Mouse (Mus musculus) megakaryocyte-erythroid progenitor cell, adult 5-6 weeks (primary cell): Measurements from ENCODE around the gene Gnaq. TPM values are rescaled to one million over a fixed set of nuclear protein-coding genes. Genes with fewer than 3 reads are reported as not detected.
"Not testable (repeated sequence)": the region's sequence is repeated elsewhere in the genome, so short reads cannot be mapped to it uniquely, and the experiment has no call there.

ENCODE experiments used
- ATAC-seq: replicated peaks from 2 replicates; pipeline ENCODE4 v1.8.0; 2016; ENCODE audit warnings: mild to moderate bottlenecking, inconsistent platforms; ENCODE audit not compliant: severe bottlenecking, poor library complexity, low FRiP score, low TSS enrichment
- total RNA-seq, 2 experiments: library from RNA; stranded (forward) in 1 of 2; stranded (reverse) in 1 of 2; fragments of 200-1000, 215-1000 nt in 1 of 2; fragments of >200 nt in 1 of 2; fragmentation: Nextera tagmentation in 1 of 2; gene quantifications; 2 replicates each; pipeline ENCODE4 v1.2.3; 2014 to 2017

Gnaq gene
- 15.8 and 20.8 TPM in 2 replicates for total RNA-seq (2014; fragmentation: Nextera tagmentation)
- 6.2 and 18.1 TPM in 2 replicates for total RNA-seq (2017)

DNA sequence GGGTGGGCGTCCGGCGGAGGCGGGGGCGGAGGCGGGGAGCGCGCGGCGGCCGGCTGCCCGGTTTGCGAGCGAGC, at the start of gene Gnaq:
Gene Gnaq (plus strand): TSS at position 41 of the 74 bp plus-strand sequence.
- no peak for ATAC-seq

DNA sequence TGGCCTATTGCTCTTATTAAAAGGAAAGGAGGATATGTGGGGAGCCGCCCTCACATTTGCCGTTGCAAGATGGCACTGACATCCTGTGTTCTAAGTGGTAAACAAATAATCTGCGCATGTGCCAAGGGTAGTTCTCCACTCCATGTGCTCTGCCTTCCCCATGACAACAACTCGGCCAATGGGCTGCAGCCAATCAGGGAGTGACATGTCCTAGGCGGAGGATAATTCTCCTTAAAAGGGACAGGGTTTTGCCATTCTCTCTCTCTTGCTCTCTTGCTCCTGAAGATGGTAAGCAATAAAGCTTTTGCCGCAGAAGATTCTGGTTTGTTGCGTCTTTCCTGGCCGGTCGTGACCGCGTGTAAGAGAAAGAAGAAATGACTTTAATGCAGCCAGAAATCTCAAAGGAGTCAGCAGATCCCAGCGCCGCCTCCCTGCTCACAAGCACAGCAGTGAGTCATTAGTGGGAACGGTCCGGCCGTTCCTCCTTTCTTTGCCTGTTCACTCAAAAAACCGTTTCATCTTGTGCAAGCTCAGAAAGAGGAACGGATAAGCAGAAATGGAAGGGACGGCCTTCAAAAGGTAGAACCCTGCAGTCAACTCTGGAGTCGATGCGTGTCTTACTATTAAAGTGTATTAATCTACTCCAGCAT, 48.5 kb upstream of the Gnaq start:
- not testable (repeated sequence) for ATAC-seq

DNA sequence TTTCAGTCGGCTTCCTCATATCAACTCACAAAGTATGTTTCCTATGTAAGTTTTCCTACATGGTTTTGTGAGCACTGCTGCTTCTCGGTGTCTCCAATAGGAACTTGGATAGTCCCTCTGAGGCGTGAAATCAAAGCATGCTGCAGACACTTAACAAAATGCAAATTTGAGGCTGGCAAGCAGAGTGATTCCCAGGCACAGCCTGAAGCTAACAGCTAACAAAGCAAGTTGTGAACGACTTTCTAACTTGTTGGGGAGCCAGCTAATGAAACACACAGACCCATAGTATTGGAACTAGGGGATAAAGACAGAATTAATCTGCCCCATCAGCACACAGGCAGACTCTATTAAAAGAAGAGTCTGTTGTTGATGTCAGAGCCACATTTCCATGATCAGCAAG, 47.4 kb upstream of the Gnaq start:
- ATAC-seq: no peak

DNA sequence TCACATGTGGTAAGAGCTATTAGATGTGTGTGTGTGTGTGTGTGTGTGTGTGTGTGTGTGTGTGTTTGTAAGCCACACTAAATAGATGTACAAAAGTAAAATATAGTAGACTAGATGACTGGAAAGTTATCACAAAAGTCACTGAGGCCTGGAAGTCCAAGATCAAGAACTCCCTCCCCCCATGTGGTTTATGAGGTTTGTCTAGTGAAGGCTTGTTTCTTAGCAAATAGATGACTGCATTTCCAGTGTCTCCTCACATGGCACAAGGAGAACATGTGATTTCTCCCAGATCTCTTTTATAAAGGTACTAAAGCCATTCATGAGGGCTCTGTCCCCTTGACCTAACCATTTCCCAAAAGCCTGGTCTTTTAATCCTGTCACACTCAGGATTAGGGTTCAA, 46.5 kb upstream of the Gnaq start:
- ATAC-seq: no peak

DNA sequence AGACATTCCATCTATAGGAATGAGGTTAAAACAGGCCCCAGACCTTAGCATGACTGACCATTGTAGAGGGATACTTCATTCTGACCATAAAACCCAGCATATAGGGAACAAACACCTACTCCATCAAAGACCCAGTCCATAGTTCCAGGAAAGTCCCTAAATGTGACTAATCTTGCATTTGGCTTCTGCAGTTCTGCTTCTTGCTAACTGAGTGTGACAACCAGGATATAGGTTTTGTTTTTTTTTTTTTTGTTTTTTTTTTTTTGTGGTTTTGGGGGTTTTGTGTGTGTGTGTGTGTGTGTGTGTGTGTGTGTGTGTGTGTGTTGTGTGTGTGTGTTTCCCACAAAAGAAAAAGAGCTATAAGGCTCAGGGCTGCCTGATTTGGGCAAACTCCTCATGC, 46.0 kb upstream of the Gnaq start:
- no peak for ATAC-seq

DNA sequence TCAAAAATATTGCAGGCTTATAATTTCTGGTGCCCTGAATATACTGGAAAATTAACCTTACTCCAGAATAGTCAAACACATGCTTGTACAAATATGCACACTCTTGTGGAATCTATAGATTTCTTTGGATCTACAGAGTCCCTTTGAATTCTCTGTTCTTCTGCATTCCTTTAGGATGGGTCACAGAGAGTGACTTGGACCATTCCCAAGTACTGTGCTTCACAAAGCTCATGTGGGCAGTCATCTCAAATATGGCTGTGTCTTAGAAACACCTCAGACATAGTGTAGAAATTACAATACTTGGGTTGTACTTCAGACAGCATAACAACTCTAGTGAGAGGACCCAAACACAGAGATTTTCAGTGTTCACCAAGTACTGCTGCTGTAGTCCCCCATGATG, 45.2 kb upstream of the Gnaq start:
- no peak for ATAC-seq

DNA sequence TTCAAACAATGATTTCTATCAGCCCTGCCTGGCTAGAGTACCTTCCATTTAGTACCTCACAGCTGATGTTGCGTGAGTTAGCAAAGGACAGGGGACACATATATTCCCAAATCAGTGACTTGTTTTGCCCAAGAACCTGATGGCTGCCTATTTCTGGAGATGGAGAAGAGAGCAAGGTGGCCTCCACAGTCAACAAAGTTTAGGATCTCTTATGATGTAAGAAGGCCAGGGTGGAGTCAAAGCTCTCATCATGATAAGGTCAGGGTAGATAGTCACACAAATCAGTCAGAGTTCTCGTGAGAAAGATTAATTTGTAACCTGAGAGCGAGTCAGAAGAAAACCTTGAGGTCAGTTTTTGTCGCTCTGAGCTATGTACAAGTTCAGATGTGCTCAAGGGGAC, 39.0 kb upstream of the Gnaq start:
- ATAC-seq: no peak

DNA sequence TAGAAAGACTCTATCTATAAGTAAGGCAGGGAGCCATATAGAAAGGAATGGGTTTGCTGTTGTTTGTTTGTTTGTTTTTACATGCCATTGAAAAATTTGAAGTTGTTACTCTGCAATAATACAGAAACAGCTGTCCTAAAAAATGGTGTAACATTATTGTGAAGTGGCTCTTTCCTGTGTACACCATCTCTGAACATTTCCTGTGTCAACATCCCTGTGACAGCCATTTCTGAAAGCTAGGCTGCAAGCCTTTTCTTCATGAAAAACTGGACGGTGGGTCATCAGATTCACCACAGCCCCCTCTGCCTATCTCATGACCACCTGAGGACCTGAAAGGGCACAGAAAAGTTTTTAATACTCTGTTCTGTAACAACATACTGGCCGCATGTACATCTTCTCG, 22.7 kb upstream of the Gnaq start:
- ATAC-seq: no peak

DNA sequence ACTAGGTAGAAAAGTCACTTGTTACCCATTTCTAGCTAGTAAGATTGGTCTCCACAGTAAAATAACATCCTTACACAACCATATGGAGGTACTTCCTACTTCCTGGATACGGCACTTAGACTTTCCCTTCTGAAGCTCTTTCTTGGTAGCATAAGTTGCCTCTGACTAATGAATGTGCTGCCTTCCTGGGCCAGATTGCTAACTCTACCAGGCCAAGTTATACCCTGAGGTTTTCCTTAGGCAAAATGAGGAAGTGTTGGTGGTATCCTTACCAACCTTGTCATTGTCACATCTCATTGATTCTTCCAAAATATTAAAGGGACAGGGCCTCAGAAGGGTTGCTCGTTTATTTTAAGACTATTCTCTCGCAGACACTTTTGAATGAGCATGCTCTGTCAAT, 22.0 kb upstream of the Gnaq start:
- ATAC-seq: no peak

DNA sequence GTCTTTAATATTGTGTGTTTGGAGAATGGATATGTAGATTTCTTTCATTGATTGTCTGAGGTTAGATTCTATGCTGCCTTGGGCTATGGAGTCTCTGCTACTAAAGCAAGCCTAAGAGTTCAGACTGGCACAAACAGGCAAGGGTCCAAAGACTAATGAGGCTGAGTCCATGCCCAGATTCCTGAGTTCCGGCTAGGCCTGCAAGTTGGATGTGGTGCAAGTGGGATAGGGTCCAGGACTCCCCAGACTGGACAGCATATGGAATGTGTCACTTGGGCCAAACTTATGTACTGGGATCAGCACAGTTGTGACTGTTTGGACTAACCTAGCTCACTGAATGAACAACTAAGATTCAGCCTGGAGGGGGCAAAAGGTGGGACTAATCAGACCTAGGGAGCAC, 19.3 kb upstream of the Gnaq start:
- ATAC-seq: no peak

DNA sequence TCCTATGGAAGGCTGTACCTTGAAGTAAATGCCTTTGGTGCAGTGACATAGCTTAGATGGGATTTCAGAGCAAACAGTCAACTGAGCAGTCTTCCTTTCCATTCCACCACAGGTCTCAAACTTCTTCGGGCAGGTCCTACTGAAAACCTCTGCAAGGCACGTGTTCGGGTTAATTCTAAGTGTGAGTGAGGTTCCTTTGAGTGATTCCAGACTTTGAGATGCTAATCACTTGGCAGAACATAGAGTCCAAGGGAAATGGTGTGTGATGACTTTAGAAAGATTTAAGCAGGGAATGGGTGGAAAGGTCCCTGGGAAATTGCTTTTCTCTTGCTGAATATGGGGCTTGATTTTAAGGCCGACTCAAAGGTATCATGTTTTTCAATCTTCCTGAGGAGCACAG, 14.2 kb upstream of the Gnaq start:
- ATAC-seq: no peak

DNA sequence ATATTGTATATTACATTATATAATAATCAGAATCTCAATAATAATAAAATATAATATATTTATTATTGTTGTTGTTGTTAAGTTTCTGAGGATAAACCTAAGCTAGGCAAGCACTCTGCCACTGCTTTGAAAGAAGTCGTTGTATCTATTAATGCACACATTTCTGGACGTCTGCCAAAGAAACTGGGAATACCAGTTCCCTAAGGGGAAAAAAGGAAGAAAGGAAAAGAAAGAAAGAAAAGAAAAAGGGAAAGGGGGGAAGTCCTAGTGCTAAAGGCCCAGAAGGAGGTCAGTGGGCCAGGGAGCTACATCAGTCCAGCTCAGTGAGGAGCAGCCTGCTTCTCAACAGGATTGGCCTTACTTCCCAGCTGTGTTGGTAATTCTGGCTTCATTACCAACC, 11.3 kb upstream of the Gnaq start:
- ATAC-seq: no peak

DNA sequence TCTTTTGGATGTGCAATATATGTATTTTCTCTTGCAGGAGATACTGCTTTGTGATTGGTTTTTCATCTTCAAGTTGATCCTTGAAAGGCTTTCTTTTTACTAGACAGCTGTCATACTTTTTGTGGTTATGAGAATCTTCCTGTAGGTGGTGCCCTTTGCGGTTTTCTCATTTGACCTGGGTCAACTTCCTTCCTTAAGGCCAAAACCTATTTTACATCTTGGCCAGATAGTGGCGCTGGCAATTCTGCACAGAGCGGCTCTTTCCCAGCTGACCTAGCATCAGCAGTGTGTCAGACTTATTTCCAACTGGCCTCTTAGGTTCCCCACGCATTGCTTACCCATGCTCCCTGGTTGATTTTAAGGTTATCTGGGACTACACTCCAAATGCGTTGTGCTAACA, 3.9 kb upstream of the Gnaq start:
- ATAC-seq: no peak; the same call in 1 of the 2 replicates

DNA sequence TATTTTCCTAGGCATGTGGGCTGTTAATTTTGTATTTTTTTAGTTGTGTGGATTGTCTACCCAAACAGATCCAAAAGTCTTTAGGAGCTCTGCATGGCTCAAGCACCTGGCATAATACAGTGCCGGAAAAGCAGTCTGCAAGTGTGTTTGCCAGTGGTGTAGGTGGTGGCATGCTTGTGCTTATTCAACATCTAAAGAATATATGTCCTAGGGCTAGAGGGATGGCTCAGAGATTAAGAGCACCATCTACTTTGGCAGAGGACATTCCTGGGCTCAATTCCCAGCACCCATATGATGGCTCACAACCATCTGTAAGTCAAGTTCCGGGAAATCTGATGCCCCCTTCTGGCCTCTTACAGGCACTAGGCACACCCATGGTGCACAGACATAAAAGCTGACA, 3.5 kb upstream of the Gnaq start:
- ATAC-seq: no peak

DNA sequence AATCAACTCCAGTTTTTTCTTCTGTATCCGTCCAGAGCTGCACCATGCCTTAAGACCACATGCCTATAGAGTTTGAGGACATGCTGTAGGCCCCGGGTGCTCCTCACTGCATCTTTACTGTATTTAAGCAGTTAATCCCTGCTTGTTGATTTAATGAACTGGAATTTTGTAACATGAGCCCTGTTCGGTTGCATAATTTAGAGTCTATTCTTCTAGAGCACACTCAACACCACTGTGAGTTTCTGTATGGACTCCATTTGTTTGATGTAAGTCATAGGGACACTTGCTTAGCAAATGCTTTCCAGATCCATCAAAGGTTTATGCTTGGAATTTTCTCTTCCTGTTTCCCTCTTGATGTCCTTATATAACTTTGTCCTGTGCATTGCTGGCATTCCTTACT, 2.2 kb upstream of the Gnaq start:
- no peak for ATAC-seq

DNA sequence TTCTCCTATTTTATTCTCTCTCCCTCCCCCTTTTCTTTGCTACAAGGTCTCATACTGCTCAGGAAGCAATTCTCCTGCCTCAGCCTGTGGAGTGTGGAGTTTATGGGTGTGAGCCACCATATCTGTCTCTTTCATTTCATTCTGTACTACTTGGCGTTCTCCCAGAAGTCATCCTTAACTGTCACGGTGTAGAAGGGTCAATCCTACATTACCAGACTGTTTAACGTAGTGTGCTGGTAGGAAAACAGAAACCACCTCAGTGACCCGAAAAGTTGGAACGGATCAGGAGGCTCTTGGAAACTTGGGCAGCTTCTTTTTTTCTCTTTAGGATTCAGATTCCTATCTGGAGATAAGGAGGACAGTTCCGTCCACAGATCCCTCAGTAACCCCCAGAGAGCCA, 800 bp upstream of the Gnaq start:
- no peak for ATAC-seq

DNA sequence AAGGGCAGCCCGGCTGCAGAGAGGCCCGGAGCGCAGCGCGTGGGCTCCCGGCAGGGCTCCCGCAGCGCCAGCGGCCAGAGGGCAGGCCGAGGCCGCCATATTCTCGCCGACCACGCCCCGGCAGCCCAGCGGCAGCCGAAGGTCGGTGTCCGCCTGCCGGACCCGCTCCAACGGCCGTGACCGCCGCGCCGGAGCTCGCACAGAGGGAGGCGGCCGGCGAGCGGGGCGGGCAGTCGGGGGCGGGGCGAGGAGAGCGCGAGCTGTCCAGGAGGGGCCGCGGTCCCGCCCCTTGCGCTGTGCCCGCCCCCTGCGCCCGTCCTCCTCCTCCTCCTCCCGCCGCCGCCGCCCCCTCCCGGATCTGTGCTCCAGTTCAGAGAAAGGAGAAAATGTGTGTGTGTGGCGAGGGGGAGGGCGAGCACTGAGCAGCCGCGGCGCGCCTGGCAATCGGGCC, 266 bp upstream of the Gnaq start:
- peak; percentile 67 for ATAC-seq

DNA sequence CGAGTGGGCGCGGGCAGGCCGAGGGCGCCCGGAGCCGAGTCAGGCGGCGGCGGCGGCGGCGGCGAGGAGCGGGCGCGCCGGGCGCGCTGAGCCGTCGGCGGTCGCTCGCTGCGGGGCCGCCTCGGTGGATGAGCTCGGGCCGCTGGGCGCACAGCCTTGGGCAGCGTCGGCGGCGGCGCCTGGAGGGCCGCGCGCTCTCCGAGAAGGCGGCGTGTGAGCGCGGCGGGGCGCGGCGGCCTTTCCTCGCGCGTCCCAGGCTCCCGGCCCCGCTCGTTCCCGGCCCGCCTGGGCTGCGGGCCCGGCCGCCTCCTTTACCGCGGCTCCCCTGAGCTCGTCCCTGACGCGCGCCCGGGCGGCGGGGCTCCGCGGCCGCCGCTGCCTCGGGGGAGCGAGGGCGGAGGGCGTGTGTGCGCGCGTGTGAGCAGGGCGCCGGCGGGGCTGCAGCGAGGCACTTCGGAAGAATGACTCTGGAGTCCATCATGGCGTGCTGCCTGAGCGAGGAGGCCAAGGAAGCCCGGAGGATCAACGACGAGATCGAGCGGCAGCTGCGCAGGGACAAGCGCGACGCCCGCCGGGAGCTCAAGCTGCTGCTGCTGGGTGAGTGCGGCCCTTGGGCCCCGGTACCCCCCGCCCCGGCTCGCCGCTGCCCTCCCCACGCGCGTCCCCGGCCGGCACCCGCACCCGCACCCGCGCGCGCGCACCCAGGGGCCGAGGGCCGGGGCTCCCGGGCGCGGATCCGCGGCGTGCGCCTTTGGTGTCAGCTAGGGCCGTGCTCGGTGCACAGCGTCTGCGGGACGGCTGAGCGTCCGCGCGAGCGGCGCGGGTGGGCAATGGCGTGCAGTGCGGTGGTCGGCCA, 462 bp downstream of the Gnaq start:
- ATAC-seq: no peak

DNA sequence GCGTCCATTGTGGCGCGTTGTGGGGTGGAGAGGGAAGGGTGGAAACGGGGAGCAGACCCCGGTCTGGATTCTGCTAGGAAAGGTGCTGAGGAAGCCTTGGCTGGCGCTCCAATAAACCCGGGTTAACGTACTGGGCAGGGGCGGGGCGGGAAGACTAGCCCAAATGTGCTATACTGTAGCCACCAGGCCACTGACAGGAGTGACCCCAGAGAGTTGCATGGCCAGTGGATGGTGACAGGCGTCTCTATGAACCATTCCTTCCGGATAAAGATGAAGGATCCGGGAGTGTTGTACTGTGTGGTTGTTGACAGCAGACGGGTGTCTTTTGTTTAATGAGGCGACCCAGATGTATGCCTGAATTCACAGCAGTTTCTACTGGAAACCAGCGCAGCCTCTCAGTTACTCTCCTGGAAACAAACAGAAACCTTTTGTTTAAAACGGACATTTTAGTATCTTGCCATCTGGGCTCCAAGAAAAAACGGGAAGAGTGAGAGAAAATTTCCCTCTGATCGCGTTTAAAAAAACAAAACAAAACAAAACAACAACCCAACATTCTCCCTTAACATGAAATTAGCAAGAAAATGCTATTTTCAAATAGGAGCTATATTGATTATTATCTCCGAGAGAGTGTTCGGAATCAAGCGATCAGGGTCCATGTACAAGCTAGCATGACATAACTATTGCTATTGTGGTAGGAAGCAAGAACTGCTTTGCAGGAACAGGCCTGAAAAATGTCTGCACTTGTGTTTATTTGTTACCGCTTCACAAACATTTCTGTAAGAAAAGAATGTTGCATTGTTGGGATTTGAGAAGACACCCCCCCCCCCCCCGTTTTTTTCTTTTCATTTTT, 1.3 kb downstream of the Gnaq start:
- ATAC-seq: no peak

DNA sequence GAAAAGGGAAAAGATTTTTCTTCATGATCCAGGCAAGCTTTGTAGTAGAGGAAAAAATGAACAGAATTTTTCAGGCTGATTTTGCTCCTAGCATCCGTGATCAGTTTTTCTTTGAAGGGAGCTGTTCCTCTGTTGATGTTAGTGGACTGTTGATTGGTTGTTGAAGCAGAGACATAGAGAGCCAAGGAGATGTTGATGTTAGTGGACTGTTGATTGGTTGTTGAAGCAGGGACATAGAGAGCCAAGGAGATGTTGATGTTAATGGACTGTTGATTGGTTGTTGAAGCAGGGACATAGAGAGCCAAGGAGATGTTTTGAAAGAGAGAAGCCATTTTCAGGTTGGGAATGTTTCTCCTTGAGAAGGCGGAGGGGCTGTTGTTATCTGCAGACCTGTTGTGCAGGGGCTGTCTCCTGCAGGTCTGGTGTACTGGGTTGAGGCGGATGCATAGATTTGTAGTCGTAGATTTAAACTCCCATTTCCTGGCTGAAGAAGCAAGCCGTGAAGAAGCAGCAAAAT, 5.5 kb downstream of the Gnaq start:
- no peak for ATAC-seq

DNA sequence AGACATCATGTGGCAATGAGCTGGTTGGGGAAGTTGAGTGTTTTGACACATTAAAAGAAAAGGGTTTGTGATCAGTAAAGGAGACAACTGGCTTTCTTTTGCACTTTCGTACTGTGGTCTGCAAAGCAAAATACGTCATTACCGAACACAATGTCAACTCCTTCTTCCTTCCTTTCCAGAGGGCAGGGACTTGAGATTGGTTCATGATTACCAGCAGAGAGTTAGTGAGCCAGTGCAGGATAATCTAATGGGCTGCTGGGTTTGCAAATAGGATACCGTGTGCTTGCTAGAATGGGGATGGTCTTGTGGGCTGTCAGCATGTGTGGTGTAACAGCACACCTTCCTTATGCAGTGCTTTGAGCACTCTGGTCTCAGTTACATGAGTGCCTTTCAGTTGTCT, 8.1 kb downstream of the Gnaq start:
- no peak for ATAC-seq
